Mouse (Mus musculus): ENCODE results near the gene Ncor2.

DNA sequence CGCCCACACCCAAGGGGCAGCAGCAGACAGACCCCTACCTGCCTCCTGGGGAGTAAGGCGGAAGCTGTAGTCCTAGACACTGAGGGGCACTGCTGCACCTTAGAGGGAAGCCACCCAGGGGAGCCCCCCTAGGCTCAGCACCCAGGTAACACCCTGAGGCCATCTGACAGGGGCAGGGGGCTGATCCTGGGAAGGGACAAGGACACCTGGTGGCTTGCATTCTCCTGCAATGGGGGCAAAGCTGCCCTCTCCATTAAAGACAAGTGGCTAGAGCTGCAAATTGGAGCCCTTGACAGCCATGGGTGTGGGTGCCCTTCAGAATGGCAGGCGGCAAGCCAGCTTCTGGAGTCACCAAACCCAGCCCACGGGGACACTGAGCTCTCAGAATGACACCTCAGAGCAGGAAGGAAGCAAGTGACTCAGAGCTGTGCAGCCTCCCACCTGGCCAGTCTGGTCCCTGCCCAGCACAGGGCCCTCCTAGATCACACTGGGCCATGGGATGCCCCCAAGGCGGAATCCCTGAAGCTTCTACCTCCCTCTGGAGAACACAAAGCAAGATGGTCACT is 79.2 kb downstream of the Ncor2 start:
- no peak for TF ChIP-seq CTCF (conservative IDR thresholded peaks at IDR 0.05; ENCODE audit: low read length)
- no peak for TF ChIP-seq POU5F1 (IDR thresholded peaks at IDR 0.05; ENCODE audit: borderline replicate concordance, low read length)
- TF ChIP-seq NANOG (IDR thresholded peaks at IDR 0.05; ENCODE audit: borderline replicate concordance, low read length): no peak
